Mouse (Mus musculus) forebrain, embryonic 12.5 days (tissue): ENCODE measurements at regions not wholly inside any gene's neighbourhood (a gene's known extent, or its start where the extent isn't known, plus 50 kb on each side); places are given as distances from the start of the nearest gene placed in this dataset.

Experiments
- ATAC-seq: fragments of 200-750 bp; cut with Nextera tagmentation; 2 replicates; pipeline ENCODE4 v1.8.0; 2017; ENCODE audit warnings: moderate TSS enrichment; ENCODE audit not compliant: low FRiP score
- H3K27ac ChIP-seq: fragments of 300-500 bp; sonication (generic); 2 replicates; pipeline ENCODE4 v1.5.1; 2016; ENCODE audit warnings: mild to moderate bottlenecking
- H3K27me3 ChIP-seq: fragments of 300-500 bp; sonication (generic); 2 replicates; pipeline ENCODE4 v1.6.1; 2016; ENCODE audit warnings: mild to moderate bottlenecking
- H3K36me3 ChIP-seq: fragments of 300-500 bp; sonication (generic); replicated peaks from 2 replicates; pipeline ENCODE4 v1.6.1; 2016; ENCODE audit warnings: mild to moderate bottlenecking
- H3K4me1 ChIP-seq: fragments of 300-500 bp; sonication (generic); 2 replicates; pipeline ENCODE4 v1.6.1; 2016
- H3K4me2 ChIP-seq: fragments of 300-500 bp; sonication (generic); 2 replicates; pipeline ENCODE4 v1.6.1; 2016; ENCODE audit warnings: mild to moderate bottlenecking, moderate library complexity
- H3K4me3 ChIP-seq: fragments of 300-500 bp; sonication (generic); replicated peaks from 2 replicates; pipeline ENCODE4 v1.5.1; 2016; ENCODE audit warnings: mild to moderate bottlenecking
- H3K9ac ChIP-seq: fragments of 300-500 bp; sonication (generic); 2 replicates; pipeline ENCODE4 v1.6.1; 2016; ENCODE audit warnings: mild to moderate bottlenecking
- H3K9me3 ChIP-seq: fragments of 300-500 bp; sonication (generic); 2 replicates; pipeline ENCODE4 v1.6.1; 2016
- WGBS: fragments of 180-500 bp; shearing (Covaris S2); methylation state at CpG from one replicate; pipeline ENCODE4 v1.1.7; 2016; 5-methylcytosine and 5-hydroxymethylcytosine counted together

DNA sequence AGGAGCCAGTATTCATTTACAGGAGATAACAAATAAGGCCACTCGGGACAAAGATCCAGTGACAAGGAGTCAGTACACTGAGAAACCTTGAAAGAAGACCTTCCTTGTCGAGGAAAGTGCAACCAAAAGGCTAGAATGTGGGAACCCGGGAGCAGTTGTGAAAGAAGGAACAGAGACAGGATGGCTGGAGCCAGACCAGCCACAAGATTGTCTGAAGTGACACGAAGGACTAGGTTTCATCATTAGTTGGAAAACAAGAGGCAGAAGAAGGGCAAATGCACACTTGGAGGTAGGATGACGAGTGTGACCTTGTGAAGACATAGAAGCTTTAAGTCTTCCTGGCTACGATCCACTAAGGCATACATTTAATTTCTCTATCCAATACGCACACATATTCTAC lies 54.6 kb upstream of the Nampt start:
- H3K4me3 ChIP-seq = no peak overlapping the region
- H3K27me3 ChIP-seq = no peaks in the 10 kb centered on the region
- H3K27ac ChIP-seq = no peak overlapping the region
- H3K9me3 ChIP-seq = no peaks in the 10 kb centered on the region
- WGBS = 90% methylated on average over 7 of the region's 7 CpGs
- no peak overlapping the region for H3K4me2 ChIP-seq
- ATAC-seq = no peak
- H3K9ac ChIP-seq = no peak overlapping the region
- H3K4me1 ChIP-seq = no peaks in the 10 kb centered on the region
- H3K36me3 ChIP-seq = no peaks in the 10 kb centered on the region

DNA sequence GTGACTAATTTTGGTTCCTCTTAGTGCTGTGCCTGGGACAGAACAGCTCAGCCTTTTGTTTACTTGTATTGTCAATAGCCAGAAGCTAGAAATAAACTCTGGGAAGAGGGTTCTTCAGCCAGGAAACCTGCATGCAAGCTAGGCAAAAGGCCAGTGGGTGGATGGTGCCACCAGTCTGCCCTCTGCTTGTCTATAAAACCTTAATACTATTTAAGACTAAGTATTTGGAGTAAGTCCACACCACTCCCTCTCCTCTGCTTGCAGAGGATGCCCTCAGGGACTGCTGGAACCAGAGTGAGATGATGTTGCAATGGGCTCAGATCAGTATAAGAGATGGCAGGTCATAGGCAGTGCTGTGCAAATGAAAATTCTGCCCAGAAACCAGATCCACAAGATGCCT lies 53.5 kb upstream of the Nampt start:
- no peak overlapping the region for H3K4me3 ChIP-seq
- no peak overlapping the region for H3K27ac ChIP-seq
- no peak overlapping the region for H3K9ac ChIP-seq
- H3K36me3 ChIP-seq = no peaks in the 10 kb centered on the region
- H3K4me1 ChIP-seq = no peaks in the 10 kb centered on the region
- H3K27me3 ChIP-seq = no peaks in the 10 kb centered on the region
- no peak for ATAC-seq
- no peaks in the 10 kb centered on the region for H3K9me3 ChIP-seq
- H3K4me2 ChIP-seq = no peak overlapping the region

GRCm38 (mm10) chr12:32766575-32766974 lies 52.8 kb upstream of the Nampt start:
- Histone ChIP-seq H3K27ac (no peak overlapping the region), H3K36me3 (no peaks in the 10 kb centered on the region), H3K27me3 (no peaks in the 10 kb centered on the region), H3K9me3 (no peaks in the 10 kb centered on the region), H3K4me2 (no peak overlapping the region), H3K9ac (no peak overlapping the region), H3K4me1 (no peaks in the 10 kb centered on the region), H3K4me3 (no peak overlapping the region)
- ATAC-seq = no peak
- 88% methylated on average over 3 of the region's 3 CpGs for WGBS

DNA sequence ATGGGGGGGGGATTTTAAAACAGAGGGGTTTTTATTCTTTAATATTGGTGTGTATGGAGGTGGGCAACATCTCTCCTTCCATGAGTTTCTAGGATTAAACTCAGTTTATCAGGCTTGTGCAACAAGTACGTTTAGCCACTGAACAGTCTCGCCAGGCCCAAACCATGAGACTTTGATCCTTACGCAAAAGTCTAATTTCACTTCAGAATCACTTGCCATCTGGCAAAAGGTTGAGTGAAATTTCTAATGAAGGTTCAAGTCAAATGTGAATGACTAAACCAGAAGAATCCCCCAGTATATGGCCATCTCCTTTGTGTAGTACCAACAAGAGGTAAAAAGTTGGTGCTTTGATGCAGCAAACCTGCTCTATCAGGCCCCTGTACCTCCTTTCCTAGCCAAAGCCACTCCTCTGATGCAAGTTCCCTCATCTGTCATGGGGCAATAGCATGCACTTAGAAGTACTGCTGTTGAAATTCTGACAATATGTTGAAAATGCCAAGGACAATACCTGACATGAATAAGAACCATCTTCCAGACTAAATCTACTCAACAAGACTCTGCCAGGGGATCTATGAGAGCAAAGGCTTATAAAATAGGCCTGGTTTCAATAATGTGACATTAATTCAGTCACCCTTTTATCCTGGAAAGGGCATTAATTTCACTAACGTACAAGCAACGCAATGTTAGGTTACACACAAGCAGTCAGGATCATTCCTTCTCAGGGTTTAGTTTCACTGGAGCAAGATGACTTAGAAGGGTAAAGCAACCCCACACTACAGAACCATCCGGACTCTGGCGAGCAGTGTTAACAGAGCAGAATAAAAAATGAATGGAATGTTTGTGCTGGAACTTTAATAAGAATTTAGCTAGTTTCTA lies 51.9 kb upstream of the Nampt start:
- H3K4me3 ChIP-seq = no peak overlapping the region
- no peak overlapping the region for H3K27ac ChIP-seq
- no peak for ATAC-seq
- H3K27me3 ChIP-seq = no peaks in the 10 kb centered on the region
- no peaks in the 10 kb centered on the region for H3K9me3 ChIP-seq
- H3K36me3 ChIP-seq = no peaks in the 10 kb centered on the region
- no peak overlapping the region for H3K9ac ChIP-seq
- no peaks in the 10 kb centered on the region for H3K4me1 ChIP-seq
- 92% methylated on average over 7 of the region's 7 CpGs for WGBS
- no peak overlapping the region for H3K4me2 ChIP-seq

GRCm38 (mm10) chr12:32768082-32768743 lies 51.1 kb upstream of the Nampt start:
- no peak overlapping the region for H3K27ac ChIP-seq
- H3K27me3 ChIP-seq = no peaks in the 10 kb centered on the region
- H3K36me3 ChIP-seq = no peaks in the 10 kb centered on the region
- no peaks in the 10 kb centered on the region for H3K4me1 ChIP-seq
- H3K9ac ChIP-seq = no peak overlapping the region
- no peaks in the 10 kb centered on the region for H3K9me3 ChIP-seq
- no peak overlapping the region for H3K4me2 ChIP-seq
- WGBS = 78% methylated on average over 3 of the region's 3 CpGs
- H3K4me3 ChIP-seq = no peak overlapping the region
- no peak for ATAC-seq

- H3K27ac ChIP-seq = no peak overlapping the region
- no peaks in the 10 kb centered on the region for H3K36me3 ChIP-seq
- no peaks in the 10 kb centered on the region for H3K9me3 ChIP-seq
- no peaks in the 10 kb centered on the region for H3K4me1 ChIP-seq
- H3K9ac ChIP-seq = no peak overlapping the region
- ATAC-seq = no peak
- no peak overlapping the region for H3K4me2 ChIP-seq
- WGBS = 68% methylated on average over 3 of the region's 3 CpGs
- no peaks in the 10 kb centered on the region for H3K27me3 ChIP-seq
- no peak overlapping the region for H3K4me3 ChIP-seq
These were observed 50.4 kb upstream of the Nampt start for GRCm38 (mm10) chr12:32768744-32769535.
